Mouse (Mus musculus) MEL (cell line): ENCODE data around the gene Tmed8. TPM values are rescaled to one million over a fixed set of nuclear protein-coding genes. Genes with fewer than 3 reads are reported as not detected.

Experiments
- DNase-seq: peaks from one replicate; pipeline ENCODE4 v3.0.0; 2011; ENCODE audit warnings: low read depth, low spot score
- H3K27ac ChIP-seq: 2 replicates; pipeline ENCODE4 v1.5.1; 2012; ENCODE audit warnings: low read depth, mild to moderate bottlenecking, control low read depth, low read length, moderate library complexity; ENCODE audit not compliant: control insufficient read depth
- H3K27me3 ChIP-seq, 2 experiments: fragments of 150-350 bp in 1 of 2; sonication (generic) in 1 of 2; 2 replicates each; pipeline ENCODE4 v1.6.1; 2012; ENCODE audit warnings: low read length in 2 of 2, mild to moderate bottlenecking in 2 of 2, improper control_type of control experiment in 1 of 2, moderate library complexity in 1 of 2; ENCODE audit not compliant: insufficient read depth in 2 of 2, control insufficient read depth in 1 of 2
- H3K36me3 ChIP-seq, 2 experiments: 2 replicates each; pipeline ENCODE4 v1.6.1; 2012 to 2014; ENCODE audit warnings: low read length in 2 of 2, improper control_type of control experiment in 1 of 2, inconsistent platforms in 1 of 2, mild to moderate bottlenecking in 1 of 2; ENCODE audit not compliant: insufficient read depth in 2 of 2, control insufficient read depth in 1 of 2
- H3K4me1 ChIP-seq, 2 experiments: fragments of 150-350 bp in 1 of 2; sonication (generic) in 1 of 2; 2 replicates each; pipeline ENCODE4 v1.6.1; 2012; ENCODE audit warnings: low read length in 2 of 2, improper control_type of control experiment in 1 of 2, mild to moderate bottlenecking in 1 of 2; ENCODE audit not compliant: insufficient read depth in 2 of 2, control insufficient read depth in 1 of 2
- H3K4me3 ChIP-seq, 2 experiments: fragments of 150-350 bp in 1 of 2; sonication (generic) in 1 of 2; 2 replicates each; pipeline ENCODE4 v1.5.1; 2012; ENCODE audit warnings: low read depth in 2 of 2, low read length in 2 of 2, mild to moderate bottlenecking in 2 of 2, moderate library complexity in 2 of 2, control low read depth in 1 of 2, improper control_type of control experiment in 1 of 2; ENCODE audit not compliant: control insufficient read depth in 1 of 2, insufficient read depth in 1 of 2
- H3K79me2 ChIP-seq: 2 replicates; pipeline ENCODE4 v1.6.1; 2012; ENCODE audit warnings: mild to moderate bottlenecking, low read length, moderate library complexity; ENCODE audit not compliant: control insufficient read depth, poor library complexity, insufficient read depth
- H3K9ac ChIP-seq: 2 replicates; pipeline ENCODE4 v1.6.1; 2012; ENCODE audit warnings: low read depth, mild to moderate bottlenecking, control low read depth, low read length, moderate library complexity; ENCODE audit not compliant: control insufficient read depth, poor library complexity, severe bottlenecking
- H3K9me3 ChIP-seq: fragments of 150-350 bp; sonication (generic); replicated peaks from 2 replicates; pipeline ENCODE4 v1.6.1; 2012; ENCODE audit warnings: mild to moderate bottlenecking, low read length, improper control_type of control experiment, moderate library complexity; ENCODE audit not compliant: insufficient read depth
- BHLHE40 ChIP-seq: IDR thresholded peaks from 2 replicates; pipeline ENCODE4 v1.6.1; 2012; ENCODE audit warnings: low read depth, mild to moderate bottlenecking, inconsistent platforms, low read length, improper control_type of control experiment, borderline replicate concordance
- CHD1 ChIP-seq: IDR thresholded peaks from 2 replicates; pipeline ENCODE4 v1.6.1; 2012; ENCODE audit warnings: low read depth, mild to moderate bottlenecking, inconsistent platforms, low read length, improper control_type of control experiment
- CHD2 ChIP-seq: IDR thresholded peaks from 2 replicates; pipeline ENCODE4 v1.6.1; 2011; ENCODE audit warnings: low read length, improper control_type of control experiment
- CTCF ChIP-seq, 3 experiments: IDR thresholded peaks in 2 of 3; conservative IDR thresholded peaks in 1 of 3; 2 replicates each; pipeline ENCODE4 v1.5.1; 2011 to 2012; ENCODE audit warnings: low read length in 3 of 3, low read depth in 2 of 3, mild to moderate bottlenecking in 2 of 3, improper control_type of control experiment in 1 of 3, inconsistent platforms in 1 of 3, mixed read lengths in 1 of 3, moderate library complexity in 1 of 3; ENCODE audit not compliant: control insufficient read depth in 1 of 3, insufficient read depth in 1 of 3, poor library complexity in 1 of 3, severe bottlenecking in 1 of 3
- ELF1 ChIP-seq: IDR thresholded peaks from 2 replicates; pipeline ENCODE4 v1.6.1; 2014; ENCODE audit warnings: low read depth, mild to moderate bottlenecking, inconsistent platforms, low read length, improper control_type of control experiment, moderate library complexity
- EP300 ChIP-seq, 2 experiments: IDR thresholded peaks; 2 replicates each; pipeline ENCODE4 v1.6.1; 2011; ENCODE audit warnings: improper control_type of control experiment in 2 of 2, low read length in 2 of 2, low read depth in 1 of 2, mild to moderate bottlenecking in 1 of 2
- ETS1 ChIP-seq: IDR thresholded peaks from 2 replicates; pipeline ENCODE4 v1.6.1; 2012; ENCODE audit warnings: low read depth, mild to moderate bottlenecking, inconsistent platforms, low read length, improper control_type of control experiment, moderate library complexity
- GATA1 ChIP-seq: IDR thresholded peaks from 2 replicates; pipeline ENCODE4 v1.6.1; 2011; ENCODE audit warnings: low read depth, low read length, improper control_type of control experiment
- HCFC1 ChIP-seq: IDR thresholded peaks from 2 replicates; pipeline ENCODE4 v1.6.1; 2012; ENCODE audit warnings: low read depth, mild to moderate bottlenecking, inconsistent platforms, low read length, improper control_type of control experiment, moderate library complexity
- JUND ChIP-seq: IDR thresholded peaks from 2 replicates; pipeline ENCODE4 v1.6.1; 2011; ENCODE audit warnings: low read depth, mild to moderate bottlenecking, improper control_type of control experiment, low read length
- KAT2A ChIP-seq: conservative IDR thresholded peaks from 2 replicates; pipeline ENCODE4 v1.6.1; 2012; ENCODE audit warnings: low read depth, low read length, improper control_type of control experiment, inconsistent platforms
- MAX ChIP-seq: IDR thresholded peaks from 2 replicates; pipeline ENCODE4 v1.6.1; 2011; ENCODE audit warnings: low read length, improper control_type of control experiment
- MAZ ChIP-seq: IDR thresholded peaks from 2 replicates; pipeline ENCODE4 v1.6.1; 2012; ENCODE audit warnings: low read depth, mild to moderate bottlenecking, inconsistent platforms, low read length, improper control_type of control experiment
- MEF2A ChIP-seq: IDR thresholded peaks from 2 replicates; pipeline ENCODE4 v1.6.1; 2014; ENCODE audit warnings: low read depth, mild to moderate bottlenecking, inconsistent platforms, low read length, improper control_type of control experiment; ENCODE audit not compliant: poor library complexity, insufficient replicate concordance, severe bottlenecking; ENCODE audit errors: extremely low read depth
- MXI1 ChIP-seq: IDR thresholded peaks from 2 replicates; pipeline ENCODE4 v1.6.1; 2011; ENCODE audit warnings: mild to moderate bottlenecking, low read depth, low read length, improper control_type of control experiment
- MYB ChIP-seq: IDR thresholded peaks from 2 replicates; pipeline ENCODE4 v1.6.1; 2011; ENCODE audit warnings: mild to moderate bottlenecking, low read depth, low read length, improper control_type of control experiment
- NELFE ChIP-seq: IDR thresholded peaks from 2 replicates; pipeline ENCODE4 v1.6.1; 2011; ENCODE audit warnings: low read depth, low read length, improper control_type of control experiment
- NRF1 ChIP-seq: IDR thresholded peaks from 2 replicates; pipeline ENCODE4 v1.6.1; 2014; ENCODE audit warnings: low read depth, mild to moderate bottlenecking, inconsistent platforms, low read length, improper control_type of control experiment, moderate library complexity; ENCODE audit not compliant: poor library complexity, insufficient read depth, severe bottlenecking
- POLR2A ChIP-seq, 2 experiments: IDR thresholded peaks; 2 replicates each; pipeline ENCODE4 v1.6.1; 2011 to 2012; ENCODE audit warnings: low read length in 2 of 2, mild to moderate bottlenecking in 2 of 2, control low read depth in 1 of 2, improper control_type of control experiment in 1 of 2, low read depth in 1 of 2, moderate library complexity in 1 of 2; ENCODE audit not compliant: control insufficient read depth in 1 of 2, insufficient read depth in 1 of 2, poor library complexity in 1 of 2
- POLR2AphosphoS5 ChIP-seq: IDR thresholded peaks from 2 replicates; pipeline ENCODE4 v1.6.1; 2012; ENCODE audit warnings: low read depth, borderline replicate concordance, mild to moderate bottlenecking, inconsistent platforms, low read length, moderate library complexity, mixed read lengths
- RAD21 ChIP-seq: IDR thresholded peaks from 2 replicates; pipeline ENCODE4 v1.6.1; 2011; ENCODE audit warnings: mild to moderate bottlenecking, low read depth, low read length, improper control_type of control experiment
- RCOR1 ChIP-seq: IDR thresholded peaks from 2 replicates; pipeline ENCODE4 v1.6.1; 2012; ENCODE audit warnings: low read depth, mild to moderate bottlenecking, inconsistent platforms, low read length, improper control_type of control experiment
- TAL1 ChIP-seq: IDR thresholded peaks from 2 replicates; pipeline ENCODE4 v1.6.1; 2012; ENCODE audit warnings: mild to moderate bottlenecking, inconsistent platforms, low read length, moderate library complexity, mixed read lengths
- TBP ChIP-seq: IDR thresholded peaks from 2 replicates; pipeline ENCODE4 v1.8.0; 2011; ENCODE audit warnings: low read depth, low read length, improper control_type of control experiment
- UBTF ChIP-seq: IDR thresholded peaks from 2 replicates; pipeline ENCODE4 v1.6.1; 2012; ENCODE audit warnings: low read depth, mild to moderate bottlenecking, inconsistent platforms, low read length, improper control_type of control experiment, moderate library complexity, borderline replicate concordance; ENCODE audit not compliant: insufficient read depth
- USF1 ChIP-seq: IDR thresholded peaks from 2 replicates; pipeline ENCODE4 v1.6.1; 2014; ENCODE audit warnings: low read depth, mild to moderate bottlenecking, inconsistent platforms, low read length, improper control_type of control experiment, moderate library complexity
- USF2 ChIP-seq, 2 experiments: IDR thresholded peaks; 2 replicates each; pipeline ENCODE4 v1.6.1; 2011 to 2012; ENCODE audit warnings: improper control_type of control experiment in 2 of 2, low read length in 2 of 2, borderline replicate concordance in 1 of 2, inconsistent platforms in 1 of 2, low read depth in 1 of 2, mild to moderate bottlenecking in 1 of 2; ENCODE audit not compliant: insufficient read depth in 1 of 2
- ZC3H11A ChIP-seq: IDR thresholded peaks from 2 replicates; pipeline ENCODE4 v1.6.1; 2012; ENCODE audit warnings: low read depth, mild to moderate bottlenecking, inconsistent platforms, low read length, improper control_type of control experiment
- ZKSCAN1 ChIP-seq: IDR thresholded peaks from 2 replicates; pipeline ENCODE4 v1.6.1; 2012; ENCODE audit warnings: low read depth, mild to moderate bottlenecking, inconsistent platforms, low read length, improper control_type of control experiment, moderate library complexity
- ZNF384 ChIP-seq: IDR thresholded peaks from 2 replicates; pipeline ENCODE4 v1.6.1; 2012; ENCODE audit warnings: low read depth, mild to moderate bottlenecking, inconsistent platforms, low read length, improper control_type of control experiment
- polyA plus RNA-seq, 2 experiments: library from polyadenylated mRNA; stranded (reverse) in 1 of 2; unstranded in 1 of 2; fragments of >175 nt in 1 of 2; fragments of >200 nt in 1 of 2; gene quantifications; 2 replicates each; pipeline versions ENCODE4 v1.2.1 to v1.2.4; 2012; ENCODE audit warnings: low replicate concordance in 2 of 2, low read depth in 1 of 2; ENCODE audit not compliant: insufficient read length in 2 of 2, insufficient read depth in 1 of 2, missing spikeins in 1 of 2
- total RNA-seq: library from RNA; depleted of rRNA; stranded (reverse); fragments of 300-350 nt; gene quantifications from 2 replicates; pipeline ENCODE4 v1.2.3, GENCODE M21; 2012

Tmed8 gene
- total and polyA plus RNA-seq, 3 experiments: 5.0 to 6.9 TPM; not detected in 1

DNA sequence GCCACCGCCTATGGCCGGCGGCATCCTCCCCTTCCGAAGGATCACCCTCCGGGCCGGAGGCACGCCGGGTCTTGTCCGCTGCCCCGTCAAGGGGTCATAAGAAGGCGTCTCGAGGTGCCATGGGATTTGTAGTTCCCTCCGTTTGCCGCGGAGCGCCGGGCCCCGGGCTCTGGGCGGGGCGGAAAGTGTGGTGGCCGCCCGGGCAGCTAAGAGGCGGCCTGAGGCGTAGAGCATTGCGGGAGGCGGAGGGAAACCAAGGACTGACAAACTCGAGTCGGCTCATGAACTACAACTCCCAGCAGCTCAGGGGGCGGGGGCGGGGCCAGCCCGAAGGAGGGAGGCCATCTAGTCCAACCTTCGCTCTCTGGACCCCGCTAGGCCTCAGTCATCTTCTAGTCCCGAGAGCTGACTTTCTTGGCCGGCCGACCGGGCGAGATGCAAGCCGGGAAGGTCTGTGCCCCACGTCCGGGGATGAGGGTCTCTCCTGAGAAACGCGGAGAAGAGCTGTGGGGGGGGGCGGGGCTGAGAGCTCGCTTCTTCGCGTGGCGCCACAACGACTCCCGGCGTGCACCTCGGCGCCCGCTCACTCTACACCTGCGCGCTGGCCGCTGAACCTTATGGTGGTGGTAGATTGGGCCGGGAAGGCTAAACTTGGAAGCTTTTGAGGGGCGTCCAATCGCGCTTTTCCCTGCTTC is 52.7 kb downstream of the Tmed8 start, which contains the start of gene Pomt2 (continued):
- TF ChIP-seq POLR2AphosphoS5 (no peak), JUND (no peak), MAX (peak; percentile 77; the same call in 1 of the 2 replicates), CTCF (IDR thresholded peaks at IDR 0.05 in 2 of 3, conservative IDR thresholded peaks at IDR 0.05 in 1 of 3; ENCODE audit: control insufficient read depth in 1 of 3, insufficient read depth in 1 of 3, low read depth in 2 of 3, low read length in 3 of 3, poor library complexity in 1 of 3, severe bottlenecking in 1 of 3) (no peak), ZC3H11A (no peak), USF1 (no peak), UBTF (peak; percentile 98), ZKSCAN1 (no peak), MAZ (peak; percentile 90; the same call in 1 of the 2 replicates), CHD1 (no peak), ETS1 (no peak), GATA1 (no peak), ZNF384 (no peak), NRF1 (peak; percentile 68), TBP (peak; percentile 48; the same call in 1 of the 2 replicates), TAL1 (peak; percentile 17; the same call in 1 of the 2 replicates), NELFE (peak; percentile 84)

DNA sequence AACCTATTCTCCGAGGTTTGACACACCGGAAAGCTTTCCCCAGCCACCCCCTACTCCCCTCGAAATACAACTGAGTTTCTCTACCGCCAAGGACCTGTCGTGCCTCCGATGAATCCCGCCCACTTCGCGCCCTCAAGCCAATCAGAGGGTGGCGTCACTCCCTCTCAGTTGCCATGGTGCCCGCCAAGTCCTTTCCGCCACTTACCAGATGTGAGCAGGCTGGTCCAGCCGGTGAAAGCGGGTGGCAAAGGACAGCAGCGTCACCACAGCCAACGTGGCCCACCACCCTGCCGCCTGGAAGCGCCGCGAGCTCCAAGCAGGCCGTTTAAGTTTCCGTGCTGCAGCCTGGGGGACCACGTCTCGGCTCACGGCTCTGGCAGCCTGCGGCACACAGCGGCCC is 53.3 kb downstream of the Tmed8 start, which contains the start of gene Gstz1:
Gene Gstz1, plus strand, starts transcription at position 200 of the 400 bp plus-strand sequence.
- Histone ChIP-seq H3K9me3 (no peaks in the 10 kb centered on the region), H3K27me3 (no peaks in the 10 kb centered on the region), H3K27ac (peak within 1 kb of the TSS; percentile 82), H3K4me3 (peak within 1 kb of the TSS; percentile 85 to 88), H3K79me2 (peaks cover 4% of the 10 kb centered on the region), H3K36me3 (peaks cover 0 to 14% of the 10 kb centered on the region in 2 experiments; a peak in 2 of 4 replicates), H3K4me1 (peaks cover 5 to 8% of the 10 kb centered on the region in 2 experiments), H3K9ac (peak within 1 kb of the TSS; percentile 92)
- DNase-seq: peak; percentile 94
- TF ChIP-seq RCOR1 (no peak), RAD21 (no peak), MYB (no peak), POLR2A (IDR thresholded peaks at IDR 0.05; ENCODE audit: control insufficient read depth in 1 of 2, insufficient read depth in 1 of 2, low read depth in 1 of 2, low read length in 2 of 2, poor library complexity in 1 of 2) (peak in 1 of 2 experiments; percentile 28; a peak in 1 of 4 replicates), ELF1 (peak; percentile 19; the same call in 1 of the 2 replicates), UBTF (no peak), TAL1 (no peak), CHD2 (no peak), EP300 (IDR thresholded peaks at IDR 0.05; ENCODE audit: low read depth in 1 of 2, low read length in 2 of 2) (no peak), ZKSCAN1 (no peak), MEF2A (no peak), ZC3H11A (no peak), NELFE (peak; percentile 31; the same call in 1 of the 2 replicates), NRF1 (no peak), JUND (no peak), USF2 (IDR thresholded peaks at IDR 0.05; ENCODE audit: borderline replicate concordance in 1 of 2, insufficient read depth in 1 of 2, low read depth in 1 of 2, low read length in 2 of 2) (no peak), ETS1 (no peak), POLR2AphosphoS5 (no peak), KAT2A (no peak), TBP (no peak), USF1 (no peak), HCFC1 (no peak), MXI1 (peak; percentile 75; the same call in 1 of the 2 replicates), MAZ (no peak), BHLHE40 (no peak), GATA1 (no peak), MAX (0 out of 2 replicates have a peak, but pooled peaks have one; percentile 11)
